Mouse (Mus musculus): Measurements from ENCODE around the gene Greb1.

GRCm38 (mm10) chr12:16672246-16672645 lies 128.4 kb downstream of the Greb1 start:
- TF ChIP-seq CEBPB (IDR thresholded peaks at IDR 0.05; ENCODE audit: insufficient read depth, poor library complexity, severe bottlenecking) (no peak), POLR2A (IDR thresholded peaks at IDR 0.05; ENCODE audit: insufficient read length, low read depth) (no peak), USF1 (IDR thresholded peaks at IDR 0.05; ENCODE audit: low read depth) (no peak), SRF (IDR thresholded peaks at IDR 0.05; ENCODE audit: control insufficient read depth, insufficient read length, low read depth) (no peak), TCF12 (IDR thresholded peaks at IDR 0.05; ENCODE audit: insufficient read depth, poor library complexity, severe bottlenecking) (no peak), POLR2AphosphoS2 (IDR thresholded peaks at IDR 0.05; ENCODE audit: insufficient read length, low read depth) (no peak), E2F4 (IDR thresholded peaks at IDR 0.05; ENCODE audit: insufficient read depth) (no peak), REST (IDR thresholded peaks at IDR 0.05; ENCODE audit: insufficient read depth, insufficient read length) (no peak), MAX (IDR thresholded peaks at IDR 0.05; ENCODE audit: low read depth) (no peak)

Data from myocyte (in vitro differentiated cells).